Mouse (Mus musculus): ENCODE measurements around the gene Fkbp9. TPM values are rescaled to one million over a fixed set of nuclear protein-coding genes. Genes with fewer than 3 reads are reported as not detected.

The Fkbp9 gene
- polyA plus RNA-seq, 1 experiment, result 15.3 TPM

DNA sequence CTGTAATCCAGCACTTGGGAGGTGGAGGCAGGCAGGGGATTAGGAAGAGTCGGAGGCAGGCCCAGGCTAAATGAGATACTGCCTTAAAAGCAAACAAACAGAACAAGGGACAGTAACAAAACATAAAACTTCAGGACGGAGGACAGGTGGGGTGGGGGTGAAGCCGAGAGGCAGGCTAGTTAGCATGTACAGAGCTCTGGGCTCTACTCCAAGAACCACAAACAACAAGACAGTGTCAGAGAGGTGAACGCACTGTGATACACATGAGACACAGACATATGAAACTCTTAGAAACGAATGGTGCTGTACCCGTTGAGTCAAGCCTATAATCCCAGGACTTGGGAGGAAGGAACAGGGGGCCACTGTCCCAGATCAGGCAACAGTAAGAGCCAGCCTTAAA lies 72.0 kb downstream of the Fkbp9 start:
- 45% methylated on average over 6 of the region's 6 CpGs for WGBS
- peaks cover 3% of the 10 kb centered on the region for H3K4me1 ChIP-seq (ENCODE audit: control insufficient read depth, insufficient read depth, low read length)
- TF ChIP-seq CTCF (IDR thresholded peaks at IDR 0.05; ENCODE audit: control insufficient read depth, insufficient read depth, low read length), result no peak
- TF ChIP-seq POLR2A (IDR thresholded peaks at IDR 0.05; ENCODE audit: borderline replicate concordance, control insufficient read depth, low read depth, low read length), result no peak
- H3K4me3 ChIP-seq (replicated peaks; ENCODE audit: control insufficient read depth, low read depth, low read length), result no peak overlapping the region
- H3K27ac ChIP-seq (ENCODE audit: control insufficient read depth, insufficient read depth, low read depth, low read length, poor library complexity), result peak overlapping the region; percentile 86

DNA sequence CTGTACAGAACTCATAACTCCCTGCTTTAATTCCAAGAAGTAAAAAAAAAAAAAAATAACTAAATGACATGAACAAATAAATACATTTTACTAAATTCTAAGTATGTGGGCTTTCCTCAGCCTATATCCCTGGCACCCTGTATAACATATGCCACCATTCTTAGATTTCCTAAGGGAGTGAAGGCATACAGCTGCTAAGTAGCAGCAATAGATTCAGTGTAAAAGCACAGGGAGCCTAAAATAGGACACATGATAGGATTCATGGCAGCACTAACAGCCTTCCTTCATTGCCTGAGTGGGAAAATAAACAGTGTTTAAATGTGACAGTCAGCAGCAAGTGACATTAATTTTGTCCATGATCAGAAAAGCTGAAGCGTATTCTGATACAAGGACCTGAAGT lies 72.5 kb downstream of the Fkbp9 start:
- TF ChIP-seq CTCF (IDR thresholded peaks at IDR 0.05; ENCODE audit: control insufficient read depth, insufficient read depth, low read length) (no peak), POLR2A (IDR thresholded peaks at IDR 0.05; ENCODE audit: borderline replicate concordance, control insufficient read depth, low read depth, low read length) (no peak)
- WGBS, result 92% methylated on average over 1 of the region's 1 CpGs
- Histone ChIP-seq H3K27ac (ENCODE audit: control insufficient read depth, insufficient read depth, low read depth, low read length, poor library complexity) (no peak overlapping the region; the same call in 1 of the 2 replicates), H3K4me1 (ENCODE audit: control insufficient read depth, insufficient read depth, low read length) (peaks cover 3% of the 10 kb centered on the region), H3K4me3 (replicated peaks; ENCODE audit: control insufficient read depth, low read depth, low read length) (no peak overlapping the region)

DNA sequence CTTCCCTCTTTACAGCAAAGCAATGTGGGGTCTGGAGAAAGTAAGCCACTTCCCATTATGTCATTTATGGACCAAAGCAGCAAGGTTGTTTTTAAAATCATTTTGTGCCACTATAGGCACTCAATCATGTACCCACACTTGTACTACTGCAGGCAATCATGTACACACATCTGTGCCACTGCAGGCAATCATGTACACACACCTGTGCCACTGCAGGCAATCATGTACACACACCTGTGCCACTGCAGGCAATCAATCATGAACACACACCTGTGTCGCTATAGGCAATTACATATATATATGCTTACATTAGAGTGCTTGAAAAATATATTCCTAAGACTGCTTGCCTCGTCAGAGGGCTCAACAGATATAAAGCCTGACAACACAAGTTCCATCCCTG lies 73.1 kb downstream of the Fkbp9 start:
- peaks cover 3% of the 10 kb centered on the region for H3K4me1 ChIP-seq (ENCODE audit: control insufficient read depth, insufficient read depth, low read length)

DNA sequence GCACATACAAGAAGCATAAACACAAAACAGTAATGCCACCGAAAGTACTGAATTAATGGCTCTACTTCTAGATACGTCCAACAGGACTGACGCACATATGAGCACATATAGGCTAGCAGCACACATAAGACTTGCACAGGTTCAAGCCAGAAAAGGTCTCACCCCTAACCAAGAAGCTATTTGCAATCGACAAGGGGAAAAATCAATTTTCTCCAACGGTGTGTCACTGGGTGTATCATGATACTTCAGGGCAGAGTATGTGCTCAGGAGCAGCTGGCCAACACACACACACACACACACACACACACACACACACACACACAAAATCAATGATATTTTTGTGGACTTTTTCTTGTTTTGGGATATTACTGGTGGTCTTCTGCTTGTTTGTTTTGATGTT lies 73.6 kb downstream of the Fkbp9 start:
- 94% methylated on average over 5 of the region's 5 CpGs for WGBS
- TF ChIP-seq CTCF (IDR thresholded peaks at IDR 0.05; ENCODE audit: control insufficient read depth, insufficient read depth, low read length) (no peak), POLR2A (IDR thresholded peaks at IDR 0.05; ENCODE audit: borderline replicate concordance, control insufficient read depth, low read depth, low read length) (no peak)
- Histone ChIP-seq H3K4me1 (ENCODE audit: control insufficient read depth, insufficient read depth, low read length) (peaks cover 3% of the 10 kb centered on the region), H3K27ac (ENCODE audit: control insufficient read depth, insufficient read depth, low read depth, low read length, poor library complexity) (no peak overlapping the region; the same call in 1 of the 2 replicates), H3K4me3 (replicated peaks; ENCODE audit: control insufficient read depth, low read depth, low read length) (no peak overlapping the region)

More for the DNA sequence above, 73.1 kb downstream of the Fkbp9 start:
- Histone ChIP-seq H3K4me3 (replicated peaks; ENCODE audit: control insufficient read depth, low read depth, low read length) (no peak overlapping the region), H3K27ac (ENCODE audit: control insufficient read depth, insufficient read depth, low read depth, low read length, poor library complexity) (no peak overlapping the region)
- 72% methylated on average over 2 of the region's 2 CpGs for WGBS
- TF ChIP-seq POLR2A (IDR thresholded peaks at IDR 0.05; ENCODE audit: borderline replicate concordance, control insufficient read depth, low read depth, low read length), result no peak
- TF ChIP-seq CTCF (IDR thresholded peaks at IDR 0.05; ENCODE audit: control insufficient read depth, insufficient read depth, low read length), result no peak

DNA sequence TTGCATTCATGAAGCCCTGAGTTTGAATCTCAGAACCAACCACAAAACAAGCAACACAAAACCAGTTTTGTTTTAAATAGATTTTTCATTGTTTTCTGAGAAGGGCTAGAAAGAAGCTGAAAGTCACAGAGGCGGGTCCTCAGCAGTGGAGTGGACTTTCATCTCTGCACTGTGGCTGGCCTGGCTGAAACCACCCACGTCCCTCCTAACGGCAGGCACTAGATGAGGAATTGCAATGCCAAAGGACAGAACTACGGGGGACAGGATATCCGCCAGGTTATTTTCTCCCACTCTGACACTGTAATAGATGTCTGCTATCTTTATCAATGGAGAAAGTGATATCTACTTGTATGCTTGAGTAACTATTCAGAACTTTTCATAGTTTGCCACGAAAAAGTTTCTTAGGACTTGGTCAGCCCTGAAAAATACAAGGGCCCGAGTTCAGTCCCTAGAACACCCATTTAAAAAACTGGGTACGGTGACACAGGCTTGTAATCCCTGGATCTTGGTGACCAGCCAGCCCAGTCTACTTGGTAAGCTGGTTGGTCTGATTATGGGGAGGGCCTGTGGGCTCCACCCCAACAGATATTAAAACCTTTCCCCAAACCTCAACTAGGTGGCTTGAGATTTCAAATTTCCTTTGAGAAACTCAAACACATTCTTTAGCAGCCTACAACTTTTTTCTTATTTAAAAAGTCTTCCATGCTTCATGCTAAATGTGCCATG lies 74.4 kb downstream of the Fkbp9 start:
- Histone ChIP-seq H3K27ac (ENCODE audit: control insufficient read depth, insufficient read depth, low read depth, low read length, poor library complexity) (no peak overlapping the region), H3K4me3 (replicated peaks; ENCODE audit: control insufficient read depth, low read depth, low read length) (no peak overlapping the region), H3K4me1 (ENCODE audit: control insufficient read depth, insufficient read depth, low read length) (peaks cover 3% of the 10 kb centered on the region)
- TF ChIP-seq POLR2A (IDR thresholded peaks at IDR 0.05; ENCODE audit: borderline replicate concordance, control insufficient read depth, low read depth, low read length), result no peak
- WGBS, result 63% methylated on average over 8 of the region's 8 CpGs

DNA sequence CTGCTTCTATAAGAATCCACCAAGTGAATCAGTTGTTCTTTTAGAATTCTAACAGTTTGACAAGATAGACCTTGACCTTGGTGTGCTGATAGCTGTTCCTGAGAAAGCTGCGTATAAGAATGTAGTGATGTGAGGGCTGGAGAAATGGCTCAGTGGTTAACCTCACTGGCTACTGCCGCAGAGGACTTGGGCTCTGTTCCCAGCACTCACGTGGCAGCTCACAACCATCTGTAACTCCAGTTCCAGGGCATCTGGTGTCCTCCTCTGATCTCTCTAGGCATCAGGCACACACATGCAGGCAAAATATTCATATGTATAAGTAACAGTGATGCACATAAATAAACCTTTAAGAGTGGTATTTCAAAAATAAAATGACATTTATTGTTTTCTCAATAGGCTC lies 76.1 kb downstream of the Fkbp9 start:
- WGBS, result 80% methylated on average over 3 of the region's 3 CpGs
- Histone ChIP-seq H3K4me3 (replicated peaks; ENCODE audit: control insufficient read depth, low read depth, low read length) (no peak overlapping the region), H3K27ac (ENCODE audit: control insufficient read depth, insufficient read depth, low read depth, low read length, poor library complexity) (no peak overlapping the region), H3K4me1 (ENCODE audit: control insufficient read depth, insufficient read depth, low read length) (peaks cover 3% of the 10 kb centered on the region)
- TF ChIP-seq CTCF (IDR thresholded peaks at IDR 0.05; ENCODE audit: control insufficient read depth, insufficient read depth, low read length) (no peak), POLR2A (IDR thresholded peaks at IDR 0.05; ENCODE audit: borderline replicate concordance, control insufficient read depth, low read depth, low read length) (no peak)

DNA sequence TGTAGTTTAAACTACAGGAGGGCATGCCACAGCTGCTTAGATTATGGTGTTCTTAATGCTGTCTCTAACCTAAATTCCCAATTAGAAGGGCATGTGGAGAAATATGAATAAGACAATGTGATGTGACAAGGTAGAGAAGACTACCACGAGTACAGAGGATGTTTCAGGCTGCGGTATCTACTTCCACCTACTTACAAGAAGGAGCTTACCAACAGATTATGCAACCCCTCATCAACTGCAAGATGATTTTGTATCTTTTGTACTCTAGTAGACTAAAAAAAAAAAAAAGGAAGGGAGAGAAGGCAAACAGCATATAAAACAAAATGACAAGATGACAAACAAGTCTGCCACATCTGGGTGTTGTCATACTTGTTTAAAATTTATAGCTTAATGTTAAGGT lies 76.5 kb downstream of the Fkbp9 start:
- Histone ChIP-seq H3K4me1 (ENCODE audit: control insufficient read depth, insufficient read depth, low read length) (peaks cover 3% of the 10 kb centered on the region), H3K4me3 (replicated peaks; ENCODE audit: control insufficient read depth, low read depth, low read length) (no peak overlapping the region), H3K27ac (ENCODE audit: control insufficient read depth, insufficient read depth, low read depth, low read length, poor library complexity) (no peak overlapping the region)
- 29% methylated on average over 2 of the region's 2 CpGs for WGBS
- no peak for TF ChIP-seq CTCF (IDR thresholded peaks at IDR 0.05; ENCODE audit: control insufficient read depth, insufficient read depth, low read length)
- TF ChIP-seq POLR2A (IDR thresholded peaks at IDR 0.05; ENCODE audit: borderline replicate concordance, control insufficient read depth, low read depth, low read length), result no peak

DNA sequence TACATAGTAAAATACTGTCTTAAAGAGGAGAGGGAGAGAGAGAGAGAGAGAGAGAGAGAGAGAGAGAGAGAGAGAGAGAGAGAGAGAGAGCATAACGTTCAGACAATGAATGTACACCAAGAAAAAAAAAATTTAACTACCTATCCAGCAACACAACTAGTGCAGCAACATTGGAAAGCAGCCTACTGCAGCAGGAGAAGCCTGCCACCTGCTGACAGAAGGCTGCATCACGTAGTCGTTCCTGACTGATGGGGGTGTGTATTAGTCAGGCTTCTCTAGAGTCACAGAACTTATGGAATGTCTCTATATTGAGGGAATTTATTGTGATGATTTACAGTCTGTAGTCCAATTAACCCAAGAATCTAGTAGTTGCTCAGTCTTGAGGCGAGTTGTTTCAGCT lies 77.1 kb downstream of the Fkbp9 start:
- Histone ChIP-seq H3K27ac (ENCODE audit: control insufficient read depth, insufficient read depth, low read depth, low read length, poor library complexity) (no peak overlapping the region), H3K4me3 (replicated peaks; ENCODE audit: control insufficient read depth, low read depth, low read length) (no peak overlapping the region), H3K4me1 (ENCODE audit: control insufficient read depth, insufficient read depth, low read length) (no peaks in the 10 kb centered on the region; the same call in 1 of the 2 replicates)
- 14% methylated on average over 4 of the region's 4 CpGs for WGBS
- TF ChIP-seq CTCF (IDR thresholded peaks at IDR 0.05; ENCODE audit: control insufficient read depth, insufficient read depth, low read length), result peak; percentile 93
- no peak for TF ChIP-seq POLR2A (IDR thresholded peaks at IDR 0.05; ENCODE audit: borderline replicate concordance, control insufficient read depth, low read depth, low read length)

DNA sequence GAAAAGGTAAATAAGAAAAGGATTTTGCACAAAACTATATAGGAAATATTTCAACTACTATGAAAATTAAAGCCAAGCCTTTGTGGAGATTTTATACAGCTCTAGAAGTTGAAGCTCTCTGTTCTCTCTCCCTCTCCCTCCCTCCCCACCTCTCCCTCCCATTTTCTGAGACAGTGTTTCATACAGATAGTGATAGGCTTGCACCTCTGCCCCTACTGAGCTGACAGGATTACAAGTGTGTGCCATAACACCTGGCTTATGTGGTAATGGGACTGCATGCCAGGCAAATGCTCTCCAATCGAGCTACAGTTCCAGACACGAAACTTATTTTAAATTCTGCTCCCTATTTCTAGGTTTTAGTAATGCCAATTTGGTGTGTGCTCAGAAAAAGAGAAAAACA lies 79.1 kb downstream of the Fkbp9 start:
- 49% methylated on average over 2 of the region's 2 CpGs for WGBS
- Histone ChIP-seq H3K4me1 (ENCODE audit: control insufficient read depth, insufficient read depth, low read length) (no peaks in the 10 kb centered on the region; the same call in 1 of the 2 replicates), H3K4me3 (replicated peaks; ENCODE audit: control insufficient read depth, low read depth, low read length) (no peak overlapping the region), H3K27ac (ENCODE audit: control insufficient read depth, insufficient read depth, low read depth, low read length, poor library complexity) (no peak overlapping the region)
- TF ChIP-seq CTCF (IDR thresholded peaks at IDR 0.05; ENCODE audit: control insufficient read depth, insufficient read depth, low read length) (no peak), POLR2A (IDR thresholded peaks at IDR 0.05; ENCODE audit: borderline replicate concordance, control insufficient read depth, low read depth, low read length) (no peak)
